Mouse (Mus musculus) CH12.LX (cell line): ENCODE data around the gene Nme3. TPM values are rescaled to one million over a fixed set of nuclear protein-coding genes. Genes with fewer than 3 reads are reported as not detected.

ENCODE experiments used
- DNase-seq: peaks from one replicate; pipeline ENCODE4 v3.0.0-alpha.2; 2013; ENCODE audit errors: extremely low read depth
- H3K27ac ChIP-seq: 2 replicates; pipeline ENCODE4 v1.5.1; 2012; ENCODE audit warnings: low read depth, mild to moderate bottlenecking, control low read depth, moderate library complexity; ENCODE audit not compliant: insufficient read depth
- H3K27me3 ChIP-seq: replicated peaks from 2 replicates; pipeline ENCODE3; 2012; ENCODE audit warnings: inconsistent platforms
- H3K36me3 ChIP-seq, 2 experiments: replicated peaks in 1 of 2; 2 replicates each; pipeline versions ENCODE3 to v1.6.1; 2012; ENCODE audit warnings: inconsistent platforms in 1 of 2, low read length in 1 of 2, mild to moderate bottlenecking in 1 of 2, mixed read lengths in 1 of 2, moderate library complexity in 1 of 2; ENCODE audit not compliant: control insufficient read depth in 1 of 2, insufficient read depth in 1 of 2
- H3K4me1 ChIP-seq, 2 experiments: 2 replicates each; pipeline ENCODE4 v1.6.1; 2012; ENCODE audit warnings: inconsistent platforms in 1 of 2, moderate library complexity in 1 of 2; ENCODE audit not compliant: insufficient read depth in 2 of 2, control insufficient read depth in 1 of 2
- H3K4me2 ChIP-seq: 2 replicates; pipeline ENCODE4 v1.6.1; 2012; ENCODE audit warnings: low read depth, mild to moderate bottlenecking, control low read depth; ENCODE audit not compliant: poor library complexity, insufficient read depth, severe bottlenecking
- H3K4me3 ChIP-seq, 3 experiments: fragments of 150-350 bp in 1 of 3; sonication (generic) in 1 of 3; replicated peaks in 1 of 3; 2 replicates each; pipeline versions ENCODE3 to v1.5.1; 2011 to 2012; ENCODE audit warnings: low read depth in 2 of 3, low read length in 2 of 3, mild to moderate bottlenecking in 2 of 3, moderate library complexity in 2 of 3, control low read depth in 1 of 3, improper control_type of control experiment in 1 of 3, inconsistent platforms in 1 of 3, mixed read lengths in 1 of 3; ENCODE audit not compliant: poor library complexity in 1 of 3
- H3K79me2 ChIP-seq: replicated peaks from 2 replicates; pipeline ENCODE4 v1.6.1; 2012; ENCODE audit warnings: mild to moderate bottlenecking, moderate library complexity; ENCODE audit not compliant: control insufficient read depth, poor library complexity, insufficient read depth, severe bottlenecking; ENCODE audit errors: extremely low read depth
- H3K9ac ChIP-seq: 2 replicates; pipeline ENCODE4 v1.6.1; 2012; ENCODE audit warnings: low read depth, mild to moderate bottlenecking, control low read depth, moderate library complexity; ENCODE audit not compliant: insufficient read depth
- H3K9me3 ChIP-seq: replicated peaks from 2 replicates; pipeline ENCODE3; 2012; ENCODE audit warnings: low read length, inconsistent platforms, mixed read lengths
- BHLHE40 ChIP-seq: IDR thresholded peaks from 2 replicates; pipeline ENCODE4 v1.6.1; 2011; ENCODE audit warnings: mild to moderate bottlenecking, low read depth, low read length, improper control_type of control experiment
- CHD1 ChIP-seq: IDR thresholded peaks from 2 replicates; pipeline ENCODE4 v1.6.1; 2012; ENCODE audit warnings: low read depth, low read length, improper control_type of control experiment, inconsistent platforms
- CHD2 ChIP-seq: IDR thresholded peaks from 2 replicates; pipeline ENCODE4 v1.6.1; 2011; ENCODE audit warnings: low read length, improper control_type of control experiment
- CTCF ChIP-seq, 2 experiments: IDR thresholded peaks in 1 of 2; conservative IDR thresholded peaks in 1 of 2; 2 replicates each; pipeline ENCODE4 v1.5.1; 2011 to 2012; ENCODE audit warnings: low read depth in 2 of 2, low read length in 2 of 2, improper control_type of control experiment in 1 of 2, inconsistent platforms in 1 of 2, mild to moderate bottlenecking in 1 of 2, moderate library complexity in 1 of 2
- E2F4 ChIP-seq: IDR thresholded peaks from 2 replicates; pipeline ENCODE4 v1.6.1; 2011; ENCODE audit warnings: low read depth, low read length, improper control_type of control experiment; ENCODE audit not compliant: insufficient replicate concordance
- ELF1 ChIP-seq: IDR thresholded peaks from 2 replicates; pipeline ENCODE4 v1.6.1; 2014; ENCODE audit warnings: low read depth, mild to moderate bottlenecking, inconsistent platforms, low read length, improper control_type of control experiment
- GABPA ChIP-seq: IDR thresholded peaks from 2 replicates; pipeline ENCODE4 v1.6.1; 2012; ENCODE audit warnings: low read depth, low read length, improper control_type of control experiment, inconsistent platforms; ENCODE audit not compliant: insufficient replicate concordance
- HCFC1 ChIP-seq: IDR thresholded peaks from 2 replicates; pipeline ENCODE4 v1.6.1; 2012; ENCODE audit warnings: low read depth, mild to moderate bottlenecking, inconsistent platforms, low read length, improper control_type of control experiment
- IRF4 ChIP-seq: IDR thresholded peaks from 2 replicates; pipeline ENCODE4 v1.6.1; 2014; ENCODE audit warnings: low read depth, mild to moderate bottlenecking, inconsistent platforms, low read length, improper control_type of control experiment
- JUND ChIP-seq: conservative IDR thresholded peaks from 2 replicates; pipeline ENCODE4 v1.6.1; 2011; ENCODE audit warnings: low read depth, low read length, improper control_type of control experiment
- KAT2A ChIP-seq: IDR thresholded peaks from 2 replicates; pipeline ENCODE4 v1.6.1; 2012; ENCODE audit warnings: low read length, improper control_type of control experiment, inconsistent platforms; ENCODE audit not compliant: insufficient replicate concordance
- MAX ChIP-seq: IDR thresholded peaks from 2 replicates; pipeline ENCODE4 v1.6.1; 2011; ENCODE audit warnings: low read length, improper control_type of control experiment
- MEF2A ChIP-seq: IDR thresholded peaks from 2 replicates; pipeline ENCODE4 v1.6.1; 2014; ENCODE audit warnings: low read depth, mild to moderate bottlenecking, inconsistent platforms, low read length, improper control_type of control experiment, borderline replicate concordance
- MXI1 ChIP-seq: IDR thresholded peaks from 2 replicates; pipeline ENCODE4 v1.6.1; 2011; ENCODE audit warnings: mild to moderate bottlenecking, low read depth, low read length, improper control_type of control experiment
- MYC ChIP-seq: IDR thresholded peaks from 2 replicates; pipeline ENCODE4 v1.6.1; 2011; ENCODE audit warnings: low read depth, mild to moderate bottlenecking, improper control_type of control experiment, low read length
- NELFE ChIP-seq: IDR thresholded peaks from 2 replicates; pipeline ENCODE4 v1.6.1; 2011; ENCODE audit warnings: low read depth, low read length, improper control_type of control experiment
- NRF1 ChIP-seq: IDR thresholded peaks from 2 replicates; pipeline ENCODE4 v1.6.1; 2014; ENCODE audit warnings: low read depth, mild to moderate bottlenecking, inconsistent platforms, low read length, improper control_type of control experiment, moderate library complexity
- PAX5 ChIP-seq: IDR thresholded peaks from 2 replicates; pipeline ENCODE4 v1.6.1; 2012; ENCODE audit warnings: low read length, inconsistent platforms, mixed read lengths
- POLR2A ChIP-seq: IDR thresholded peaks from 2 replicates; pipeline ENCODE4 v1.6.1; 2011; ENCODE audit warnings: low read depth, mild to moderate bottlenecking, improper control_type of control experiment, low read length
- POLR2AphosphoS2 ChIP-seq: IDR thresholded peaks from 2 replicates; pipeline ENCODE4 v1.6.1; 2011; ENCODE audit warnings: low read depth, low read length, improper control_type of control experiment
- RAD21 ChIP-seq: IDR thresholded peaks from 2 replicates; pipeline ENCODE4 v1.6.1; 2011; ENCODE audit warnings: low read depth, mild to moderate bottlenecking, low read length, improper control_type of control experiment, moderate library complexity
- RCOR1 ChIP-seq: conservative IDR thresholded peaks from 2 replicates; pipeline ENCODE4 v1.6.1; 2012; ENCODE audit warnings: low read depth, mild to moderate bottlenecking, inconsistent platforms, low read length, improper control_type of control experiment
- SIN3A ChIP-seq: IDR thresholded peaks from 2 replicates; pipeline ENCODE4 v1.6.1; 2012; ENCODE audit warnings: low read length, improper control_type of control experiment, inconsistent platforms
- TBP ChIP-seq: conservative IDR thresholded peaks from 2 replicates; pipeline ENCODE4 v1.6.1; 2011; ENCODE audit warnings: low read depth, low read length, improper control_type of control experiment
- TCF12 ChIP-seq: IDR thresholded peaks from 2 replicates; pipeline ENCODE4 v1.6.1; 2014; ENCODE audit warnings: low read depth, mild to moderate bottlenecking, inconsistent platforms, low read length, improper control_type of control experiment
- ZC3H11A ChIP-seq: IDR thresholded peaks from 2 replicates; pipeline ENCODE4 v1.6.1; 2012; ENCODE audit warnings: low read depth, mild to moderate bottlenecking, inconsistent platforms, low read length, improper control_type of control experiment
- ZMIZ1 ChIP-seq: IDR thresholded peaks from 2 replicates; pipeline ENCODE4 v1.6.1; 2012; ENCODE audit warnings: low read depth, mild to moderate bottlenecking, inconsistent platforms, low read length, improper control_type of control experiment
- ZNF384 ChIP-seq: IDR thresholded peaks from 2 replicates; pipeline ENCODE4 v1.6.1; 2012; ENCODE audit warnings: low read depth, low read length, improper control_type of control experiment, inconsistent platforms
- dilution Hi-C: fragments of 300-500 bp; cut with MboI; formaldehyde crosslinking; loops from 2 replicates; pipeline ENCODE4 v1.14.3; 2020; ENCODE audit warnings: low sequenced_read_pairs; ENCODE audit not compliant: extremely low pct_unique_long_range_greater_than_20kb, extremely low pct_ligation_motif_present
- in situ Hi-C: fragments of 300-500 bp; cut with MboI; formaldehyde crosslinking; loops from 3 replicates; pipeline ENCODE4 v1.14.3; 2019; ENCODE audit warnings: low sequenced_read_pairs, low pct_ligation_motif_present, low pct_unique_long_range_greater_than_20kb, mixed read lengths
- polyA plus RNA-seq: library from polyadenylated mRNA; unstranded; fragments of >175 nt; gene quantifications from 2 replicates; pipeline ENCODE4 v1.2.1, GENCODE M21; 2012; ENCODE audit warnings: low read depth; ENCODE audit not compliant: insufficient read length
- total RNA-seq, 2 experiments: library from RNA; depleted of rRNA; stranded (reverse); fragments of 300-350 nt in 1 of 2; fragments of >200 nt in 1 of 2; gene quantifications; 2 replicates each; pipeline ENCODE4 v1.2.3; 2012 to 2014

Nme3 gene
- total and polyA plus RNA-seq, 3 experiments, result 11.4 to 16.7 (median 13.8) TPM

- Histone ChIP-seq H3K4me2 (peak within 1 kb of the TSS; percentile 85), H3K27me3 (no peaks in the 10 kb centered on the region), H3K4me3 (peak within 1 kb of the TSS; percentile 89 to 94 (median 92)), H3K4me1 (peaks cover 13 to 69% of the 10 kb centered on the region in 2 experiments), H3K79me2 (peaks cover 17% of the 10 kb centered on the region), H3K9ac (peak within 1 kb of the TSS; percentile 70), H3K9me3 (no peaks in the 10 kb centered on the region), H3K27ac (no peak within 1 kb of the TSS; the same call in 1 of the 2 replicates), H3K36me3 (peaks cover 50 to 78% of the 10 kb centered on the region in 2 experiments)
- TF ChIP-seq MXI1, result peak; percentile 91
- TF ChIP-seq POLR2A, result peak; percentile 76
- TF ChIP-seq ELF1, result peak; percentile 100
- no peak for TF ChIP-seq CHD1
- TF ChIP-seq POLR2AphosphoS2, result peak; percentile 60; the same call in 1 of the 2 replicates
- TF ChIP-seq TCF12, result peak; percentile 66
- no peak for TF ChIP-seq RAD21
- TF ChIP-seq NELFE, result peak; percentile 73
- TF ChIP-seq RCOR1, result no peak
- peak; percentile 100 for TF ChIP-seq ZNF384
- TF ChIP-seq MYC, result peak; percentile 57; the same call in 1 of the 2 replicates
- peak; percentile 100 for TF ChIP-seq SIN3A
- no peak for TF ChIP-seq CTCF (conservative IDR thresholded peaks at IDR 0.05 in 1 of 2, IDR thresholded peaks at IDR 0.05 in 1 of 2; ENCODE audit: low read depth in 2 of 2, low read length in 2 of 2)
- TF ChIP-seq E2F4, result peak; percentile 64; the same call in 1 of the 2 replicates
- no peak for TF ChIP-seq ZC3H11A
- TF ChIP-seq PAX5, result no peak
- peak; percentile 40; the same call in 1 of the 2 replicates for TF ChIP-seq BHLHE40
- peak; percentile 35 for TF ChIP-seq NRF1
- peak; percentile 99 for TF ChIP-seq CHD2
- peak; percentile 75; the same call in 1 of the 2 replicates for TF ChIP-seq TBP
- peak; percentile 81 for TF ChIP-seq MAX
- peak; percentile 96 for TF ChIP-seq HCFC1
- TF ChIP-seq ZMIZ1, result peak; percentile 33; the same call in 1 of the 2 replicates
- peak; percentile 93; the same call in 1 of the 2 replicates for TF ChIP-seq KAT2A
- 0 out of 2 replicates have a peak, but pooled peaks have one; percentile 31 for TF ChIP-seq JUND
- no peak; the same call in none of the 2 replicates for TF ChIP-seq IRF4
- TF ChIP-seq MEF2A, result peak; percentile 40; the same call in 1 of the 2 replicates
- TF ChIP-seq GABPA, result peak; percentile 28; the same call in 1 of the 2 replicates
- DNase-seq, result peak; percentile 99
- in situ Hi-C loops (loop anchor here (5.0 kb wide), 2 partner anchors 34 to 144 kb away; partner anchors contain the start of gene Fahd1), dilution Hi-C loops (no loop called here)
These were observed 10.0 kb upstream of the Nme3 start, which contains the start of the genes Nubp2 and Spsb3 for GRCm38 (mm10) chr17:24886134-24886931. Gene Nubp2, minus strand, starts transcription at chr17:24886349. Gene Spsb3, plus strand, starts transcription at chr17:24886643.
